Mouse (Mus musculus): ENCODE measurements around the gene Plpp2. TPM values are rescaled to one million over a fixed set of nuclear protein-coding genes. Genes with fewer than 3 reads are reported as not detected.

The Plpp2 gene
- polyA plus RNA-seq (2012; rRNA removed), result 38.2 and 43.0 TPM in 2 replicates

DNA sequence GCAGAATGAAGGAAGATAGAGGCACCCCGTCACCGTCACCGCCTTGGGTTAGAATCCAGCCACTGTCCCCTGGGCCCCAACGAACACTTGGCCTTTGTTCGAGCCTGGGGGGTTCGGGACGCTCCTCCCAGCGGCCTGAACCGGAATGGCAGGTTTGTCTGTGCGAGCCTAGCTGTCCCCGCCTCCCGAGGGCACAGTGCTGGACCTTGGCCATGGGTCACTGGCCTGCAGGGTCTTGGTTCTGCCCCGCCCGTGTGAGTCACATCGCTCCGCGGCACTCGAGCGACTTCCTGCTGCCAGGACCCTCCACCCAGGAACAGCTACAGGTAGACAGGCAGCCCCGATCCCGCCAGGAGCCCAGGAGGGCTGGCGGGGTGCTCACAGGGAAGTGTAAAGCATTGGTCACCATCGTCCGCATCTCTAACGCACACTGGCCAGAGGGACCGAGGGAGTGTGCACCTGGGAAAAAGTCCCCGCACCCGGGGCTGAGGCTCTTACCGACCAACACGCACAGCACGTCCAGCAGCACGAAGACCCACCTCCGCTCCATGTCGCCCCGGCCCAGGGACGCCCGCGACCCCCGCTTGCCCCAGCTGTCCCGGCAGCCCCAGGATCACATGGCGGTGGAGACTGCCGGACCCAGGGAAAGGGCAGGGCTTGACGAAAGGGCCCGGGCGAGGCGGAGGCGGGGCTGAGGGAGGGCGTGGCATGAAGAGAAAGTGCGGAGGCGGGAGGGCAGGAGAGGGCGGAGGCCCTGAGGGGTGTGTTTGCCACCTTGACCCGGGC is at the start of gene Plpp2:
Plpp2 (minus strand) TSS at position 671 of the 786 bp plus-strand sequence.
- DNase-seq (ENCODE audit: low read depth), result no peak

DNA sequence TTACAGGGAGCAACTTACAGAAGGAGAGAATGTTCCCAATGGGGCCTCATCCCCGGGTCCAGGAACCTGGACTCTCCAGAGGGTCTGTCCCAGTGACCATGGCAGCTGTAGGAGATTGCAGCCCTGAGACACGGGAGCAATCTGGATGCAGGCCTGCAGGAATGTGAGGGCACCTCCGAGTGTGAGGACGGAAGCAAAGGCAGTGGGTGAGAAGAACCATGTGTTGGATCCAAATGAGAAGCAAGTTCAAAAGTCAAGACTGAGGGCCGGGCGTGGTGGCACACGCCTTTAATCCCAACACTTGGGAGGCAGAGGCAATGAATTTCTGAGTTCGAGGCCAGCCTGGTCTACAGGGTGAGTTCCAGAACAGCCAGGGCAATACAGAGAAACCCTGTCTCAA is 47.9 kb upstream of the Plpp2 start:
- DNase-seq (ENCODE audit: low read depth), result no peak

DNA sequence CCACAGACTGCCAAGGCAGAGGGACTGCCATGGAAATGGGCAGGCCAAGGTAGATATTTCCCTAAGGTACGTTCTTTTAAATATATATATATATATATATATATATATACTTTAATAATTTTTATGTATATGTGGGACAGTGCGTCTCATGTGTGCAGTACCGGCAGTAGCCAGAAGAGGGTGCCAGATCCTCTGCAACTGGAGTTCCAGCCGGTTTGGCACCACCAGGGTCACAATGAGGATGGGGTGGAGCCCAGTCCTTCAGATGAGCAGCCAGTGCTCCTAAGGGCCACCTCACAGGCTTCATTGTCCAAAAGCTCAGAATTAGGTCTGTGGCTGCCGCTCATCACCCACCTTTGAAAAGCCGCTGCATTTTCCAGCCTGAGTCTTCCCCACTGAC is 47.2 kb upstream of the Plpp2 start:
- no peak for DNase-seq (ENCODE audit: low read depth)

DNA sequence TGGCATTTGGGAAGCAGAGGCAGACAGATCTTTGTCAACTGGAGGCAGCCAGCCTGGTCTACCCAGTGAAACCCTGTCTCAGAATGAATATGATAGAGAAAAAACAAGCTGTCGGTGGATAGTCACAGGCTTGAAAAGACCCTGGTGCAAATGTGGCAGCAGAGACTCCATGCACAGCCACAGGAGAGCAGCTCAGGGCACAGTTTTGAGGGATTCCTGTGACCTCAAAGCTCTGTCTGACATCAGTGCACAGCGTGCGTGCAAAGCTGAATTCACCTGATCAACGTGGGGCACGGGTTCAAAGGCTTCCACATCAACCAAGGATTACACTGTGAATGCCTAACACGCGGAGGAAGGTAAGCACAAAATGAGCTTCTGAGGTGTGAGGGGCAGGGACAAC is 46.8 kb upstream of the Plpp2 start:
- DNase-seq (ENCODE audit: low read depth), result no peak

DNA sequence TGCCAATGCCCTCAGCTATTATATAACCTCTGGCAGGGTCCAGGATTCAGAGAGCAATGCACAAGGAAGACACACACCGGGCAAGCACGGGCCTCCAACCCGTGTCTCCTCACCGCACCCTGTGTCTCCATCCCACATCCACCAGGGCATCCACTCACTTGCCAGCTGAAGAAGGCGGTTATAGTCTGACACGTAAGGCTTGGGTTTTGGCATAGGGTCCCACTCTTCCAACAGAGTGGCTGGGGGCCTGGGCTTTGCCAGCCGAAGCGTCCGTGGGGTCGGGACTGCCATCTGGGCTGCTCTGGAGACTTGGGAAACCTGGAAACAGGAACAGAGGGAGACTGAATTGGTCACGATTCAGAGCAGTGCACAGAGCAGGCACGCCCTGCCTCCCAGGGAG is 46.2 kb upstream of the Plpp2 start:
- DNase-seq (ENCODE audit: low read depth), result no peak

DNA sequence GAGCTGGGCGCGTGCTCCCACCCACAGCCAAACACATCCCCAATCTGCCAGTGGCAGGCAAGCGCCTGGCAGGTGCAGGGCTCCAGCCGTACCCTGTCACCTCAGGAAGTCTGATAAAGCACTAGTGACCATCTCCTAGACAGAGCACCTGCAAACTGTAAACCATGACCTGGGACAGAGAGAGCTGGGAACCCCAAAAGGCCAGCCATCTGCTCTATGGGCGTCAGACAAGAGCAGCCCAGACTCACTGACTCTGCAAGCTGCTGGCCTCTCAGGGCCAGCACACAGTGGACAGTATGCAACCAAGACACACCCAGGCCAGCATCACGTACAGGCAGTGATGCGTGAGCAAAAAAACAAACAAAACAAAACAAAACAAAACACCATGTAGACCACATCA is 45.3 kb upstream of the Plpp2 start:
- no peak for DNase-seq (ENCODE audit: low read depth)

DNA sequence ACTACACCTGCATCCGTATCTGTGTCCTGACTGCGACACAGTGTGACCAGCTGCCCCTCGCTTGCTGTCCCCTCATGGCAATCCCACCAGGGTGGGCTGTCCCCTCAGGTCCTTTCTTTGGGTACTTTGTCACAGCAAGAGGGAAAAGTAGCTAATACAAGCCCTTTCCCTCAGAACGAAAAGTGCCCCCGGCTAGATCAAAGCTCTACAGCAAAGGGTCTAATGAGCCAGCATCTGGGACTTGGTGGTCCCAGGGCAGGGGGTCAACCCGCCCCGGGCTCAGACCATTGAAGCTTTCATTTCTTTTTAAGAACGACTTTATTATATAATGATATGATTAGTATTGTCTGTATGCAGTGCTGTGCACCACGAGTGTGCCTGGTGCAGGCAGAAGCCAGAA is 44.7 kb upstream of the Plpp2 start:
- DNase-seq (ENCODE audit: low read depth), result no peak

DNA sequence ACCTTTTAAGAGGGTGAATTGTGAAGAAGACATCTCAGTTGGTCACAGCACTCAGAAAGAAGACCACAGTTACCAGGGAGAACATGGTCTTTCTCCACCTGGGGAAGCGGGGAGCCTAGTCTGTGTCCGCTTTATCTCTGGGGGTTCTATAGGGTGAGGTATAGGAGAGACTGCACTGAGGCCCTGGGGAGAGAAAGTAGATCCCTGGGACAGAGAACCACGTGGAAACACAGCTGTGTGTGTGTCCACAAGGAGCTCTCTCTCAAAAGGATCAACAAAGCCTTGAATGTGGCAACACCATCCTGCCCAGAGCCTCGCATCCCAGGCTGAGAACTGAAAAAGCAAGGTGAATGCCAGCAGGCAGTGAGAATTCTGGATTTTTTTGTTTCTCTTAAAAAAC is 43.8 kb upstream of the Plpp2 start:
- DNase-seq (ENCODE audit: low read depth), result no peak

DNA sequence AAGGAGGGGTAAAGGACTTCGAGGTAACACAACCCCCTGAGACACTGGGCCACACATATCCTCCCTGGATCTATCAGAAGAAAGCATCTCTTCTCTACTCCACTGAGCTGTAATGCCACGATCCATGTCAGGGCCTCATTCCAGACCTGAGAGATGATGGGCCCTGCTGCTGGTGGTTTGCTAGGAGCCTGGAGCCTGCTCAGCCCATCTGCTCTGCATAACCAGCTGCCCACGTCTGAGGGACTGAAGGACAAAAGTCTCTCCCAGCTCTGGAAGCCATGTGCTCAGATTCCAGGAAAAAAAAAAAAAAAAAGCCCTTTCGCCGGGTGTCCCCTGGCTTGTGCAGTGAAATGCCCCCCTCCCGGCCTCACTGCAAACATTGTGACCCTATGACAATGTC is 42.2 kb upstream of the Plpp2 start:
- no peak for DNase-seq (ENCODE audit: low read depth)

DNA sequence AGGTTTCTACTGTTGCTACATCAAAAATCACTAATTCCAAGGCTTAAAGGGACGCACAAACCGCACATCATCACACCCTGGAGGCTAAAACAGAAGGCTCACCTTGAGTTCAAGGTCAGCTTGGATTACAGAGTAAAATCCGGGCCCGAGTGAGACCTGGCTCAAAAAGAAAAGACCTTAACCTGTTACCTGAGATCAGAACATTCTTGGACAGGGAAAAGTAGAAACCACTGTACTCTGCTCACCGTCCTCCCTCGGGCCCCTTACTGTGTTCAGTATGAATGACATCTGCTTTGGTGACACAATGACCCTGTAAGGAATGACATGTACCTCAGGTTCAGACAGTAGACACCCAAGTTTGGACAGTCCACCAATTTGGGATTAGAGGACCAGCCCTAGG is 41.2 kb upstream of the Plpp2 start:
- no peak for DNase-seq (ENCODE audit: low read depth)

DNA sequence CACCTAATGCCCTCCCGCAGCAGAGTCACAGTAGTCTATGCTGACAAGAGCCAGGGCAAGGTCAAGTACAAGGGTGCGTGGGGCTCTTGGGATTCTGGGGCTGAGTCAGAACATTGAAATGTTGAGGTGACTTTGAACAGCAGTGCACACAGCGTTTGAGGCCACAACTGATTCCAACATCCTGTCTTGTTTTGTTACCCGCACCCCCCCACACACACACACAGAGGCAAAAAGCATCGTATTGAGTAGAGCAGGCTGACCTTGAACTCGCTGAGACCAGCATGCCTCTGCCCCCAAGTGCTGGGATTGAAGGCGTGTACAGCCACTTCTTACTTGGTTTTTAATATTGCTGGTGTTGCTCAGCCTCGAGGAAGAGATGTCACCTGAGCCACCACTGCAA is 40.8 kb upstream of the Plpp2 start:
- no peak for DNase-seq (ENCODE audit: low read depth)

DNA sequence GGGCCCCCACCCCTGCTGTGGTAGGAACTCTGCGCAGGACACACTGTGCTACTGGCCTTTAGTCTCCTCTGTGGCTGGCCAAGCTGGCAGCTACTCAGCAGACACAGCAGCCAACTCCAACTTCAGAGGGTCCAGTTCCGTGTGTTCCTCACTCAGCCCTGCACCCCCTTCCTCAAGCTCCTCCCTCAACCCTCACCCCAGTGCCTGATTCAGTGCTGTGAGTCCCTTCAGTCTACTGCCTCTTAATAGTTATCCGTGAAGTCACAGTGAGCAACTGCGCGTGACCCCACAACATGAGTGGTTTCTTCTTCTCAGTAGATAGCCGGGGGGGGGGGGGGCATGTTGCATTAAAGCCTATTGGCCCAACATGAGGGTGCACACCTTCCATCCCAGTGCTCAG is 40.0 kb upstream of the Plpp2 start:
- no peak for DNase-seq (ENCODE audit: low read depth)

DNA sequence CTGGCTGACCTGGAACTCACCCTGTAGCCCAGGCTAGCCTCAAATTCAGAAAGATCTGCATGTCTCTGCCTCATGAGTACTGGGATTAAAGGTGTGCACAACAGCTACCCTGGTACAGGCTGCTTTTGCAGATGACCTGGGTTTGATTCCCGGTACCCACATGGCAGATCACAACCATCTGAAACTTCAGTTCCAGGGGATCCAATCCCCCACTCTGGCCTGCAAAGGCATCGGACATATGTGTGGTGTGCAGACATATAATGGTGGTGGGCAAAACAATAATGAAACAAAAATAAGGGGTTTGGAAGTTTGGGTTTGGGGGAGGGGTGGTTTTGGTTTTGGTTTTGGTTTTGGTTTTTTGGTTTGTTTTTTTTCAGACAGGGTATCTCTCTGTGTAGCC is 37.7 kb upstream of the Plpp2 start:
- DNase-seq (ENCODE audit: low read depth), result no peak

DNA sequence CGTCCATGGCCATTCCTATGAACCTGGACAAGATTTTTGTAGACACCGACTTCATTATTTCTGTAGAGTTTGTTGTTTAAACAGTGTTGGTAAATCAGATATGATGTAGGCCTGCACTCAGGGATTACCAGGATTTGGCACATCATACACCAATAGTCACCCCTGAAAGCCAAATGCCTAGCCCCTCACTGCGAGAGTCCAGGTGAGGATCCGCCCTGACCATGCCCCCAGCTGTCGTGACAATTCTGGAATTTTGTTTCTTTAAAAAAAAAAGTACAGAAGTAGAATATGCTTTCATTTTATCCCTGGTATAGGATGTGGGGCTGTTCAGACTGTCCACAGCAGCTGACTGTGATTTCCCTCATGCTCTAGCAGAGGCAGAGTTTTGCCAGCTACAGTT is 36.3 kb upstream of the Plpp2 start:
- no peak for DNase-seq (ENCODE audit: low read depth)

DNA sequence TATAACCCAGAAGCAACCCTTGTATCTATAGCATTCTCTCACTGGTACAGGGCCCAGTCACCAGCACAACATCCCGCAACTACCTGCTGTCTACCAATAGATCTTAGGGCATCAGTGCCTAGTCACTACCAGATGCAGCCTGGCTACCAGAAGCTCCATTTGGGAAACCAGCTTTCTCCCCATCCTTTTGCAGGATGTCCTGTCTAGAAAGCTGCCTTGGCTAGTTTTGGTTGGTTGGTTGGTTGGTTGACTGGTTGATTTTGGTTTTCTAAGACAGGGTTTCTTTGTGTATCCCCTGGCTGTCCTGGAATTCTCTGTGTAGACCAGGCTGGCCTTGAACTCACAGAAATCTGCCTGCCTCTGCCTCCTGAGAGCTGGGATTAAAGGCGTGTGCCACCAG is 26.1 kb upstream of the Plpp2 start:
- no peak for DNase-seq (ENCODE audit: low read depth)

DNA sequence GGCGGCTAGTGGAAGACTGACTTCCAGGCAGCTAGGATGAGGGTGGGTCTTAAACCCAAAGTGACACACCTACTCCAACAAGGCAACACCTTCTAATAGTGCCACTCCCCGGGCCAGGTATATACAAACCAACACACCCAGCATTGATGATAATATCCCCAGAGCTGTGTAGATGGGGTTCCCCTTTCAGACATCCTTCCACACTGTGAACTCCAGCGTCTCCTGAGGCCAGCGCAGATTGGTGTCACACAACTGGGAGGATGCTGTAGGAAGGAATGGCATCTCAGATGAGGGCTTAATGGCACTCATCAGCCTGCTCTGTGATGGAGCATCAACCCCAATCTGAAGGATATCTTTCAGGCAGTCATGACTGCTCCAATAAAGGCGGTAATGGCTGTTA is 23.9 kb upstream of the Plpp2 start:
- no peak for DNase-seq (ENCODE audit: low read depth)

DNA sequence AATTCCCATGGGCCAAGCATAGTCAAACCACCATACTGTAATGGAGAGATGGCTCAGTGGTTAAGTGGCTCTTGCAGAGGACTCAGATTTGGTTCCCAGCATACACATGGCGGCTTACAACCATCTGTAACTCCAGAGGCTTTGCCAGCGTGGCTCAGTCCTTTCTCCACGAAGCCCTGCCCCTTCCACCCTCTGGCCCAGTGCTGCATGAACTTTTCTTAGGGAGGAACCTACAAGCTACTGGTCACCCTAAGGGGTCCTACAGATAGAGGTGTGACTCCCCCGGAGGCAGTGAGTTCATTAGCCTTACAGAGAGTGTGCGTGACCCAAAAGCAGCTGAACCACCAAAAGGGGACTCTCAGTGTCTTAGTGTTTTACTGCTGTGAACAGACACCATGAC is 23.4 kb upstream of the Plpp2 start:
- DNase-seq (ENCODE audit: low read depth), result no peak

DNA sequence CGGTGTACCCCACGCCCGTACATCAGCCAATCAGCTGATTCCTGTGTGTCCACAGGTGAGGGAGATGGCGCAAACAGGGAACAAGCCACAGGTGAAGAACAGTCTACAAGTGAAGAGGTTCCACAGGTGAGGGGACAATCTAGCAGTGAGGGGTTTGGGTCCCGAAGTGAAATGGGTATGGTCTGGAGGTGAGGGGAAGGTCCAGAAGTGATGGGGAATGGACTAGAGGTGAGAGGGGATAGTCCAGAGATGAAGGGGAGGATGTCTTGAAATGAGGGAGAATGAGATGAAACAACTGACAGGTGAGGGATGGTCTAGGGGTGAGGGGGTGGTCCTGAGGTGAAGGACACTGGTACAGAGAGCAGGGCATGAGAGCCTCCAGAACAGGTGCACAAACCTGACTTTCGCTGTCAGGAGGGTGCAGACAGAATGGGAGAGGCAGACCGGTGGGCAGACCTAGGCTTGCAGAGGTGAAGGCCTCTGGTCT is 21.7 kb upstream of the Plpp2 start:
- DNase-seq (ENCODE audit: low read depth), result no peak

DNA sequence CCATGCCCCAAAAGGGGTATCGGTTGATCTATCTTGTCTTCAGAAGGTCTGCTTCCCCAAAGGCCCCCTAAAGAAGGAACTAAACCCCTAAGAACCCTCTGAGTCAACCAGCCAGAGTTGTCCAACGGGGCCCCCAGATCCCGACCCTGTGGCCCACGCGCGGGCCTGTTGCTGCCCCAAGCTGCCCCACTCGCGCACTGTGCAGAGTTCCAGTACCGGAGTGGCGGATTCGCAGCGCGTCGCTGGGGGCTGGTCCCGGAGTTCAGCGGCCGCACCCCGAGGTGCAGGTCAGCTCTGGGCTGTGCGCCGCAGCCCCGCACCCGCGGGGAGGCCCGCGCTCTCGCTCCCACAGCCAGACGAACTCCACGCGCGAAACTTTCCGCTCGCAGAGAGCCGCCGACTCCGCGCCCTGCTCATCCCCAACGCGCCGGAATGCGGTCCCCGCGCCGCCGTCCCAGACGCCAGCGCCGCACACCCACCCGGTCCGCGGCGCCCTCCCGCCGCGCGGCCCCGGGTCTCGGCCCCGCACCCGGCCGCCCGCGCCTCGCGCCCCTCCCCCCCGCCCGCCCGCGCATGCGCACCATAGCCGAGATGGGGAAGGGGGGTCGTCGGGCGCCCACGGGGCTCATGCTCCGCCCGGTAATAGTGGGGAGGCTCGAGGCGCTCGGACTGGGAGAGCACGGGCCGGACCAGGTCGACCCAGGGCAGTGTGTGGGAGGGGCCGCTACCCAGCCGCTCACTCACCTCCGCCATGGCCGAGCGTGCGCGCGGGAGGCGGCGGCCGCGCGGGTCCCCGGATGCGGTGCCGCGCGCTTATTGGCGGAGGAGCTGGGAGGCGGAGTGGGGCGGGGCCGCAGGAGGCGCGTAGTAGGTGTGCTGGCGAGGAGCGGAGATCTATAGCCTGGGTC is 21.0 kb upstream of the Plpp2 start, which contains the start of gene Mier2:
Mier2 (minus strand) TSS at position 870 of the 908 bp plus-strand sequence.
- DNase-seq (ENCODE audit: low read depth), result no peak

DNA sequence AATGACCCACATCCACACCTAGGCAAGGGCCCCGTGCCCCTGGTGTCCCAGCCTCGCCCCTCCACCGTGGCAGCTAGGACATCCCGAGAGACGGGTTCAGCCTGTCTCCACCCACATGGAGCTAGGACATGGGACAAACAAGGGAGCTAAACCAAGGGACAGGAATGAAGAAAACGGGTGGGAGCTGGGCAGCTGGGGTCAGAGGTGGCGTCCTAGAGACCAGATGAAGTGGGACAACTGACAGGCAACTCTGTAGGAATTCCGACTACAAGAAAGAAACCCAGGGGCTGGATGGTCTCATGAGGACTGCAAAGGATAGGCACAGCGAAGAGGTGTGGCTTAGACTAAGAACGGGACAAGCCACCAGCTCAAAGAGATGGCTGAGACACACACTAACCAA is 20.1 kb upstream of the Plpp2 start:
- DNase-seq (ENCODE audit: low read depth), result no peak

DNA sequence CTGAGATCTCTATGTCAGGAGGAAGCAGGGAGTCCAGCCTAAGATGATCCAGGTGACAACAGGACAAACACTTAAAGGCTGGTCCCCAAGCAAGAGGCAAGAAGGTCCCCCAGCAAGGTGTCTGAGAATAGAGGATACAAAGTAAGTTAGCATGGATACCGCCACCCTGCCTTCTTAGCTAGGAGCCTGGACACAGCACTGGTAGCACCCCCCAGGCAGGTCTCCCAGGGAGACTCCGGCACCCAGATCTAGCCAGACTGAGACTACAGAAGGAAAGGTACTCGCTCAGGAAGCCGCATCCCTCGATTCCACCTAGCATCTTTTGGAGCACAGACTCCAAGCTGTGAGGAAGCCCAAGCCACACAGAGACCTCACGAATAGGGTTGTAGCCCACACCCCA is 19.6 kb upstream of the Plpp2 start:
- DNase-seq (ENCODE audit: low read depth), result no peak

DNA sequence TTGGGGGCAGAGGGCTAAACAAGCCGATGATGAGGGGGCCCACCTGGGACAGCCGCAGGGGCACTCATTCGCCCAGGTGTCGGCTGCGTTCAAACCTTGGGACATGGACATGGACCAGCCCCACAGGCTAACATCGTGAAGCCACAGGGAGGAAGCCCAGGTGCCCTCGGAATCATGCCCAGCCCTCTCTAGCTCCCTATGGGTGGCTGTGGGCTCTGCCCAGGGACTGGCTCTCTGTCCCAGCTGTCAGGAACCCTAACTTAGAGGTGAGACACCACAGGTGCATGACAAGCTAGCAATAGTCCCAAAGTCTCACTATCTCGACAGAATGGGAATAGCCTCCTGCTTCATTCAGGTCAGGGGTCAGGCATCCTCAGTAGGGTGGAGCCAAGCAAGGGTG is 18.9 kb upstream of the Plpp2 start:
- no peak for DNase-seq (ENCODE audit: low read depth)

DNA sequence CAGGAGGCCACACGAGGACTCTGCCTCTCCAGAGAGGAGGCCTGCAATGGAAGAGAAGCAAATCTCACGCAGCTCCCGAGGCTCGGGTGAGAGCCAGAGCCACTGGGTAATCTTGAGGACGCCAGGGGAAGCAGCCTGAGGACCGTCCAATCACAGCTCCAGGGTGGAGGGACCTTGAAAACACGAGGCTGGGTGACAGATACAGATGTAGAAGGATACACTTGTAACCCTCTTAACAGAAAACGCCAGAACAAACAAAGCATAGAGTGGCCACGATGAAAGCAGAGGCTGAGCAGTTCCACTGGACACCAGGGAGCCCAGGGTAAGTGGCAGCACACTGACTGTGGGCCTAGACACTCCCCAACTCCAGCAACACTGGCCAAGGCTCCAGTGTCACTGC is 16.8 kb upstream of the Plpp2 start:
- no peak for DNase-seq (ENCODE audit: low read depth)

All from gonadal fat pad, adult 2 months (tissue).